Mouse (Mus musculus): ENCODE measurements around the gene Bri3.

The Bri3 gene

DNA sequence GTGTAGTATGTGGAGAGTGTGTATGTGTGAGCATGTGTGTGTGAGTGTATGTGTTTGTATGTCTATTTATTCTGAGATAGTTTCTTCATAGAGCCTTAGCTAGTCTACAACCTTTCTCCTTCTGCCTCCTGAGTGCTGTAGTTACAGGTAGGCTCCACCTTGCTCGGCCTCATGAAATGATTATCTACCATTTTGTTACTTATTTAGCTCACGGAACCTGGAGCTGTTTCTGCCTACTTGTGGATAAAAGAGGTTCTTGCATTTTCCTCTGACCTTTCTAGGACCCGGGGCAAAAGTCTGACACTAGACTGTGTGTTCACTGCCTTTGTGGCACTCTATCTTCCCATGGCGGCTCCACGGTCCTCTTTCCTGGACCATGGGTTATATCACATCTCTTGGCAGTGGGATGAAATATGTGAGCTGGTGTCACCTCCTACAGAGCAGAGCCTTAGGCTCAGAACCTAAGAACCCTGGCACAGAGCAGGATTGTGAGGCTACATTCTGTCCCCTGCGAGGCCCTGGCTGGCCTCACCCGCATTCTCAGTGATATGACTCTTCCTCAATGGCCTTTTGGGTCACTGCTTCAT is at the start of gene Bri3:
TSS of gene Bri3 (plus strand) at position 537 of the 587 bp plus-strand sequence.
- DNase-seq, result no peak

DNA sequence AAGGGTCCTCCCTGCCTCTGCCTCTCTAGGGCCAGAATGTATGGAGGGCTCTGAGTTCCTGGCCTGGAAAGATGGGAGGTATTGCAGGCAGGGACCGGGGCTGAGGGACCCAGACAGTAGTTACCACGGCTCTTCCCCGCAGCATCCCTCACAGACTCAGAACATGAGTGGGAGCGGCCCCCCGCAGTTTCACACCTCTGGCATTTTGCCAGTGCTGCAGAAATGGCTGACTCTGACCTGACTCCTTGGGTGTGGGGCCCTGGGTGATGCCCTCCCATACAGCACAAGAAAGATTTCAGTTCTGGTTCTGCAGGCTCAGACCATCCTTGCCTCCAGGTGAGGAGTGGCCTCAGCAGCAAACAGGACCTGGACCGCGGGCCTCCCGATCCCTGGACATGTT is 48.7 kb upstream of the Bri3 start:
- DNase-seq, result no peak

DNA sequence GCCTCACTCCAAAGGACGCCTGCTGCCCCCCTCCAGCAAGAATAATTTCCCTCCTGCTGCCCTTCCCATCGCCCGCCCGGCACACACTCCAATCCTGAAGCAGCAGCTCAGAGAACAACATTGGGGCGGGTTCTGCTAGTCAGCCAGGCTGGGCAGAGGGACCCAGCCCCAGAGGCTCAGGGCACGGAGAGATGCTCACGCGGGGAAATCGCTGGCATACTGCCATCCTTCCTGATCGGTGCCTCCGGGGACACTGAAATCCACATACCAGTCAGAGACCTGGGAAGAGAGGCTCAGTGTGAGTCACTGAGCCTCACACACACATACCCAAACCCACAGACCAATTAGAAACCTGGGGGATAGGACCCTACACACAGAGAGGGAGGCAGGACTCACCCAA is 43.6 kb upstream of the Bri3 start:
- no peak for DNase-seq

DNA sequence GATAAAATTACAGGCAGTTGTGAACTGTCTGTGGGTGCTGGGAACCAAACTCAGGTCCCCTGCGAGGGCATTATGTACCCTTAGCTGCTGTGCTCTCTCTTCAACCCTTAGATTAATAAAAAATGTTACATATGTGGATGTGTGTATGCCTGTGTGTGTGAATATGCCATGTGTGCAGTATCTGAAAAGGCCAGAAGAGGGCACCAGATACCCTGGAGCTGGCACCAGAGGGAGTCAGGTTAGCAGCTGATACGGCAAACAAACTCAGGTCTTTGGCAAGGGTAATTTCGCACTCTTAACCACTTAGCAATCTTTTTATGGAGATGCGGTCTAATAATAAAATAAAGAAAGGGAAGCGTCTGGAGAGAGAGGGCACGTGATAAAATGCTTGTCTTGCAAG is 41.8 kb upstream of the Bri3 start:
- DNase-seq, result no peak

DNA sequence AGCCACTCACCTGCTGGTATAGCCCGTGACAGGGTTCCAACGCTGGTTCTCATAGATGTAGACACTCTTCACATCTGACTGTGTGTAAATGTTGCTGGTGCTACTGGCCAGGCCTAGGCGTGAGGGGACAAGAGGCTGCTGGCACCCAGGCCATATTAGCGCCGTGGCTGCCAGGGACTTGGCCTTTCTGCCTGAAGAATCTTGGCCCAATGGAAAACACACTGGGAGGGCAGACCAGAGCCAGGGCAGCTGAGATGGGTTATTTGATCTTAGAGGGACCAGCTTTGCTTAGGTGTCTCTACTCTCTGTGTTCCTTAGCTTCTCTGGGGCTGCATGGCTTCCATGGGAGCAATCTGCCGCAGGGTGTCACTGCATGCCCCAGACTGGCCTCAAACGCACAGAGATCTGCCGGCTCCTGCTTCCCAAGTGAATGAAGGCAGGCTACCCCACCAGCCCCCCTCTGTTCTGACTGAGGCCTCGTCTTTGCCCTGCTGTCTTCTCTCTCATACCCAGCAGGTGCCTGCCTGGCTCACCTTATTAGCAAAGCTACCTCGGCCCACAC is 40.8 kb upstream of the Bri3 start:
- no peak for DNase-seq

DNA sequence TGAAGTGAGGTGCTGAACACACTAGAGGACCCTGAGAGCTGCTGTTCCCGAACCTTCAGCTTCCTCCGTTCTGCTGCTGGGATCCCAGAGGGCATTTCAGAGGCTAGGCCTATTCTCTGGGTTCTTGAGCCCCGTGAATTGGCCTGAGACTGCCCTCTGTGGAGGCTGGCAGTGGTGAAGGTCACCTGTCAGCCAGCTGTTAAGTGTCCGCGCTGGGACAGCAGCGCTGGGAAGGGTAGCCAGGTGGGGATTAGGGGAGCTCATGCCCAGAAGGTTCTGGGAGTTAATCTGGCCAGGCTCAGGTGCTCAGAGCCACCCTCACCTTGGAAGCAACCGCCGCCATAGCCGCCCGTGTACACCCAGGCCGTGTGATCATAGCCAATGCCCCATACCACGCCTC is 39.9 kb upstream of the Bri3 start:
- no peak for DNase-seq

DNA sequence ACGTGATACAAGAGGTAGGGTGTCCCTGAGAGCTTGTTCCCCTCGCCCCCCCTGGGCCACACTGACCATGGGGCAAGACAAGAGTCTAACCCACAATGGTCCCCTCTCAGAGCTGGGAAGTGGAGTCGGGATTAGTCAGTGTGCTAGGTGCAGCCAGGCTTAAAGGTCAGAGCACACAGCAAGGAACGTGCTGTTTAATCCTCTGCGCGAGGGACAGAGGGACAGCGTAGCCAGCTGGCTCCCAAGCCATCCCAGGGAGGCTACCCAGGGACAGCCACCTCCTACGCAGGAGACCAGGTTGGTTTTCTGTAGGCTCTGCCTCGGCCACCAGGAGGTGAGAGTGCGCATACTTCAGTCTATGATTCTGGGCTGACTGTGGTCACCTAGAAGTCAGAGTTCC is 39.3 kb upstream of the Bri3 start:
- peak; percentile 55 for DNase-seq

DNA sequence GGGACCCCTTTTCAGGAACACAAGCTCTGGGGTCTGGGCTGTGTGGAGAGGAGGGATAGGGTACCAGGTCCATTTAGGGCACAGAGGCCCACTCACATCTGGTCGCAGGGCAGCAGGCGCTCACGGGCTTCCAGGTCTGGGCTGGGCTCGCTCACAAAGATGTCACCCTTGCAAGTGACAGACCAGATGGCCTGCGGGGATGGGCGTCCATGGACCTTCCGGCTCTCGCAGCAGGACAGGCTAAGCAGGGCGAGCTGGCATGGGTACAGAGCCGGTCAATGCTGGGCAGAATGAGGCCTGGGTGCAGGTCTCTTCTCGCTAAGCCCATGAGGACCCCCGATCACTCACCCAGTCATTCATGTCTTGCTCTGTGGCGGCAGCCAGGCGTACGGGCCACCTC is 38.2 kb upstream of the Bri3 start:
- DNase-seq, result no peak

DNA sequence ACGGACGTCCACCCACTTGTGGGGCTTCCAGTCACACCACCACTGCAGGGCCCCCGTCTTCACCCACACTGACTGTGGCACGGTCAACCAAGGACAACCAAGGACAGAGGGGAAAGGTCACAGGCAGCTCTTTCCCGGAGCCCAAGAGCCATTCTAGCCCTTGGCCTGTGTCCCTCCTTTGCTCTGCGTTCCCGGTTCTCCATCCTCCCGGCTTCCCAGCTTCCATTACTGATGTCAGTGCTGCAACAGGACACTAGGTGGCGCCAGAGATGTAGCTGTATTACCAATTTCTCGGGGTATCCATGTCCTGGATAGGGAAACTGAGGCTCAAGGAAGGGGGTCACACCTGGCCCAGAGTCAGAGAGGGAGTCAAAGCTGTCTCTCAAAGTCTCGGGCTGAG is 36.8 kb upstream of the Bri3 start:
- peak; percentile 62 for DNase-seq

DNA sequence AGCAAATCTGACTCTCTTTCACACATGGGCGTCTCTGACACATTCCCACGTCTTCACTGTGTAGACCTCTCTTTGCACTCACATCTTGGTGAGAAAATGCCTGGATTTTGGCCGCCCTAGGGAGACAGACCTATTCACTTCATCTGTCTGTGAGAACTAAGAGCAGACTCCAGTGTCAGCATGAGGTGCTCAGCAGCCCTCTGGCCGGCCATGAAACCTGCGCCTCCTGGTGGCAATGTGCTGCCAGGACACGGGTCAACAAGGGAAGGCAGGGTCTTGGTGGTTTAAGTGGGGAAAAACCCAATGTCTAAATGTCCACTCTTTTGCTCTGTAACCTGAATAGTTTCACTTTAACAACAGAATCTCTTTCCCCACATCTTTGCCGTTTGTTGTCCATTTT is 29.8 kb upstream of the Bri3 start:
- peak; percentile 69 for DNase-seq

DNA sequence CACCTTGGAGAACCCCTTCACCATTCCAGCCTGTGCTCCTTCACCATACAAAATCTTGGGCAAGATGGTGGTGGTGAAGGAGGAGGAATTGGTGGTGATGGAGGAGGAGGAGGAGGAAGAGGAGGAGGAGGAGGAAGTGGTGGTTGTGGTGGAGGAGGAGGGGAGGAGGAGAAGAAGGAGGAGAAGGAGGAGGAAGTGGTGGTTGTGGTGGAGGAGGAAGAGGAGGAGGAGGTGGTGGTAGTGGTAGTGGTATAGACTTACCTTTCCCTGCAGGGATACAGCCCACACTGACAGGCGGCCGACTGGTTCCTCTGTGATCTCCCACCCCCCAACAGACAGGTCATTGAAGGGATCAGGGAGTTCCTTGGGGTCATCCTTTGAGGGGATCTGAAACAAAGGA is 28.2 kb upstream of the Bri3 start:
- DNase-seq, result no peak

DNA sequence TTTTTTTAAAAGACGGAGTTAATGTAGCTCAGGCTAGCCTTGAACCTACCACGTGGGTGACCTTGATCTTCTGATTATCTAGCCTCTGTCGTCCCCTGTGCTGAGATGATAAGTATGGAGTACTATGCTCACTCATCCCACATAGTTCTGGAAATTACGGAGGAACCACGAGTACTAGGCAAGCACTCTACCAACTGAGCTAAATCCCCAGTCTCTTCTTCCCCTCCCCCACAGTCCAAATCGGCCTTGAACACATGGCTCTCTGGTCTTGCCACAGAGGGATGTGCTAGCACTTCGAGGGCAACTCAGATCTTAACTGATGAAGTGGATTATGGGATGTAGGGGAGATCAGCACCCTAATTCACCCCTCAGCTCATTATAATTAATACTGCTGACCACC is 26.2 kb upstream of the Bri3 start:
- DNase-seq, result no peak

DNA sequence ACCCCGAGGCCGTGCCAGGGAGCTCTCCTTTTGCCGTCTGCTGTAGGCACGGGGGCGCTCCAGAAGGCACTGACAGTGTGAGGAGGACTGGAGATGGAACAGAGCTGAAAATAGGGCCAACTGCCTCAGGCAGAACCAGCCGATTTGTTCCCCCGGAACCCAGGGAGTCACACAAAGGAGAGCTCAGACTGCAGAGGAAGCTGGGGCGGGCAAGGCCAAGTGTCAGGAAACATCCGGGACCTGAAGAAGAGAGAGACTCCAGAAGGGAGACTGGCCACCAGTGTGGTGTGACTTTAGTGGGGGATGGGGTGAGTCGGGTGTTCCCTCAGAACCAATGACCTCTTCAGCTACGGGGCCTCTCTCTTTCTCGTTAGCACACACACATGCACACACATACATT is 24.9 kb upstream of the Bri3 start:
- no peak for DNase-seq

DNA sequence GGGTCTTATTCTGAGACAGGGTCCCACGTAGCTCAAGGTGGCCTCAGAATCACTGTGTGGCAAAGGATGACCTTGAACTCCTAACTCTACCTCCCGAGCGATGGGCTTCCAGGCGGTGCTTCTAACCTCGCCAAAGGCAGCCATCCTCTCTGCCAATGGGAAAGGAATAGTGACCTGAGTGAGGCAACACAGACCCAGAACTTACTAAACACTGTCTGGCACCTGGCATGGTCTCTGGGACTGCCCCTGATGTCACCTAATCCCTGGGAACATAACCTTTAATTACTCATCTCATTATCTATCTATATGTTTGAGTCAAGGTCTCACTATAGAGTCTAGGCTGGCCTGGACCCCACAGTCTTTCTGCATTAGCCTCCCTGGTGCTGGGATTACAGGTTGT is 24.3 kb upstream of the Bri3 start:
- DNase-seq, result no peak

DNA sequence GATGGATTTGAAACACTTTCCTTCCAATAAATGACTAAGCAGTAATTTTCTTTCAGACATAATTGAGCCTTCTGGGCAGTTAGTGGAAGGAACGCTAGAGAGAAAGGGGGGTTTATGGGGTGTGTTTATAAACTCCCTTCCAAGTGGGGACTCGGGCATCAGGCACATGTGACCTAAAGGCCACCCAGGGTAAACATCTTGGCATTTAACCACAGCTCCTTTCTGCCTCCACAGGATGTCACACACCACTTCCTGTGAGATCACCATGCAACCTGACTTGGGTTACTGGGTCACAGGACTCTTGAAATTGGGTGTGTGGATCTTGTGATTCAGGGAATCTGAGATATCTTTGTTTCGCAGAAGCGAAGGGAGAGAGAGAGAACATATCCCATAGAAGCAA is 22.9 kb upstream of the Bri3 start:
- DNase-seq, result no peak

DNA sequence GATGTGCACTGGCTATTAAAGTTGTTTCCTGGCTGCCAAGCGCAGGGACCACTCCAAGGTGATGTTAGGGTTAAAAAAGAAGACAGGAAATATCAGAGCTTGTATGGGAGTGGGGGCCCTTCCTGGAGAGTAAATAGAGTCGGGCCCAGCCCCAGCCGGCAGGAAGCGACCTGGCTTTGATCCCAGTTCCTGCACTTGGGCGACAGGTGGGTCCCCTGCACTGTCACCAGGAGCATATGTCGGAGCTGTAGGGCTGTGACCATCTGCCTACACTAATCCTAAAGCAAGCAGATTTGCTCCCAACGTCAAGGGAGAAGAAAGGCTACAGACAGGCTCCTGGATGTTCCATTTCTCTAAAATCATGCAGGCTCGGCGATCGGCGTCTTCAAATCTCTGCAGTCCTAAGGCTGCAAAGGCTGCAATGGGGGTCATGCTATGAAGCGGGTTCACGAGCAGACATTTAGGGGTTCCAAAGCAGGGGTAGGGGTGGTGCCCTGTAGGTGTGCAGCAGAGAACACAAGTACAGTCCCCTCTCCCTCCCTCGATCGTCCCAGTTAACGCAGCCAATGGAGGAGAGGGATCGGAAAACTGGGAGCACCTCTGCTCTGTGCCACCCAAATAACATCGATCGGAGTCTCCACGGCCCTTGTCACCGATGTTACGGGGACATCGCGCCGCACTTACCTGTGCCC is 21.3 kb upstream of the Bri3 start:
- peak; percentile 76 for DNase-seq

DNA sequence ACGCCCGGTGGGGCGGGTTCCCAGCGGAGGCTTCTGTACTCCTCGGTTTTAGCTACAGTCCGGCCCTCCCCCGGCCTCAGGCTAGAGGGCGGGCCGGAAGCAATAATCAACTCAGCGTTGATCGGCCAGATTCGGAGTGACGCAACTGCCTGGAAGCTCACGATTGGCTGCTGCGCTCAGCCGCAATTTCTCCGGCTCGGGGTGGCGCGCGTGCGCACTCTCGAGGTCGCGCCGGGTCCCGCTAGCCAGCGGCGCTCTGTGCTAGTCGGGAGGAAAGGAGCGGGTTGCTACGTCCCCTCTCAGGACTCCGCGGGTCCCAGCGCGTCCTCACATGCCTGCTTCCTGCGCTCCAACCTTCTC is 20.8 kb upstream of the Bri3 start, which contains the start of gene Tecpr1:
TSS of gene Tecpr1 (minus strand) at position 113 of the 360 bp plus-strand sequence.
- DNase-seq, result peak; percentile 97

DNA sequence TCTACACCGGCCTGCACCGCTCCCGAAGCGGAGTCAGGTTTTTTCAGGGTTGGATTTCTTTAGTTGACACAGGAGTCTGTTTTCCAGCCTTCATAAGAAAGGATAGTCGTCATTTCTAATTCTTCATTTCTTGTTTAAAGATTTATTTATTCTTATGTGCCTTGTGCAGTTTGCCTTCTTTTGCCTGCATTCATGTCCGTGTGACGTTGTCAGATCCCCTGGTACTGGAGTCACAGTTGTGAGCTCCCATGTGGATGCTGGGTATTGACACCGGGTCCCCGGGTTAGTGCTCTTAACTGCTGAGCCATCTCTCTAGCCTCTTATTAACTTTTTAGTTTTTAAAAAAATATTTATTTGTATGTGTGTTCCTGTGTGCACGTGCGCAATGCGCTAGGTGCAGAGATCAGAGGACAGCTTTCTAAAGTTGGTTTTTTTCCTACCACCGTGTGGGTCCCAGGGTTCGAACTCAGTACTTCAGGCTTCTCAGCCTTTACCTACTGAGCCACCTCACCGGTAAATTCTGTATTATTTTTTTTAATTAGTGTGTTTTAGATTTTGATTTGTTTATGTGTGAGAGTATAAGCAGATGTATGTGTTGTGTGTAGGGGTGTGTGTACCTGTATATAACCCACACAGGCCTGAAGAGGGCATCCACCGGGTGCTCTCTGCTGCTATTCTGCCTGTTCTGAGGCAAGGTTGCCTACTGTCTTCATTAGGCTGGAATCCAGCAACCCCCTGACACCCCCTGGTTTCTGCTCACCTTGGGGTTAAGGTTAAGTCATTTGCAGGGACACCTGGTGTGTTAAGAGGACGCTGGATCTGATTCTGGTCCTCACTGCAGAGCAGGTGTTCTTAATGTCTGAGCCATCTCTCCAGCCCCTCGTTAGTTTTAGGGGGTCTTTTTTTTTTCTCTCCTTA is 20.1 kb upstream of the Bri3 start:
- no peak for DNase-seq

DNA sequence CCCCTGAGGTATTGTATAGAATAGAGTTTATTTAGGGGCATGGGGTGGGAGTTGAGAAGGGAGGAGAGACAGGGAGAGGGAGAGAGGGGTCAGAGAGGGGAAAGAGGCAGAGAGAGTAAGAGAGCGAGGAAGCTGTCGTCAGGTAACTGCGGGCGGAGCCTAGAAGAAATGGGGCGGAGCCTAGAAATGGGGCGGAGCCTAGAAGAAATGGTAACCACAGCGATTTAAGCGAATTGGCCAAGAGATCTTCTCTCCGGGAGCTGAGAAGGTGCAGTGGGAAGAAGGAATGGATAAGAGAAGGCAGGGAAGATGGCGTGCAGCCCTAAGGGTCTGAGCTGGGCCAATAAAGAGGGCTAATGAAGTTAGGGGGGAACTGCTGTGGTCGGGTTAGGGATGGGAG is 18.0 kb upstream of the Bri3 start:
- DNase-seq, result no peak

DNA sequence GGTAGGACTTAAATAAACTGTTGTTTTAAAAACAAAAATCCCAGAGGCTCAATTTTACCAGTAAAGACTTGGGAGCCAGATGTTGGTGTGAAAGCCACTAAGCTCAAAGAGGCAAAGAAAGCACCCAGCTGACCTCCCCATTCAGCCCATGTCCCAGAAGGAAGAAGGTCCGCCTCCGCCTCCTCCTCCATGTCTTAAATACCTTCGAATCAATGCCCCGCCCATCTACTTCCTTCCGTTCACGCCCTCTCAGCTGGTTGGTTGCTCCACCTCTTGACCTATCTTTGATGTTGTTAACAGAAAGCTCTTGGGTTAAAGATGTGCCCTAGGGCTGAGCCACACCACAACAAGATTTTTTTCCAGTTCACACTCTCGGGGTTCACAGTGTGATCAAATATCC is 14.0 kb upstream of the Bri3 start:
- no peak for DNase-seq

DNA sequence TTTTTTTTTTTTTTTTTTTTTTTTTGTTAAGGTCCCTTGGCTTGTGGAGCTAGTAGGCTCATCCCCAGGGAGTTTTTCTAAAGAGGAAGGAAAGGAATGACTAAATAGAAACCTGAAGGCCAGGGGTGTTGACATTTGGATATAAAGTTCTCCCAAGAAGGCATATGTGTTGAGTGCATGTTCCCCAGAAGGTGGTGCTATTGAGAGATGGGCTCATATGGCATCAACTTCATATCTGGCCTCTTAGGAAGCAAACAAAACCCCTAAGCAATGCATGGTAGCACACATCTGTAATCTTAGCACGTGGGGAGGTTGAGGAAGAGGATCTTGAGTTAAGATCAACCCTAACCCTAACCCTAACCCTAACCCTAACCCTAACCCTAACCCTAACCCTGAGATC is 12.8 kb upstream of the Bri3 start:
- peak; percentile 30 for DNase-seq

DNA sequence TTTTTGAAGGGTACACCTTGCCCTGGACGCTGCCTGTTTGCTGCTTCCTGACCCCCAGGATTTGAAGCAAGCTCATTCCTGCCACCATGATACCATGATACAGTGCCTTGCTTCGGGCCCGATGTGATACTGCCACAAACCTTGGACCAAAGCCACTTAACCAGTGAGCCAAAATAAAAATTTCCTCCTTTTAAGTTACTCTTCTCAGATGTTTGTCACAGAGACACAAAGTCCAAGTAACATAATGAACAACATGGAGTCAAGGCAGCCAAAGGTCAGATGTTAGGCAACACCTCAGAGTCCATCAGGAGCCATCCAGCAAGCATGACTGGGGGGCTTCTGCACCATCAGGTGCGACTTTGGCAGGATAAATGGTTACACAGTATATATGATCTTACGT is 11.7 kb upstream of the Bri3 start:
- no peak for DNase-seq

DNA sequence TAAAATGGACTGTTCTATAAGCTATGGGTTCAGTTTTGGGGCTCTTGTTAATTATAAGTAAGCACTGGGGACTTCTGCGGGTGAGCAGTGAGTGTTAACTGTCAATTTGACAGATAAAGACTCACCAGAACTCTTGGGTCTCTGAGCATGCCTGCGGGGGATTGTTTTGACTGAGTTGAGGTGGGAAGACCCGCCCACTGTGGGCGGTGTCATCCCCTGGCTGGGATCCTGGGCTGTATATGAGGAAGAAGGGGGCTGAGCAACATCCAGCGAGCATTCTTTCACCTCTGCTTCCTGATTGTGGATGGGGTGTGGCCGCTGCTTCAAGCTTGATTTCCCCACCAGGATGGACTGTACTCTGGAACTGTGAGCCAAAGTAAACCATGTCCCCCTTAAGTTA is 10.0 kb upstream of the Bri3 start:
- no peak for DNase-seq

DNA sequence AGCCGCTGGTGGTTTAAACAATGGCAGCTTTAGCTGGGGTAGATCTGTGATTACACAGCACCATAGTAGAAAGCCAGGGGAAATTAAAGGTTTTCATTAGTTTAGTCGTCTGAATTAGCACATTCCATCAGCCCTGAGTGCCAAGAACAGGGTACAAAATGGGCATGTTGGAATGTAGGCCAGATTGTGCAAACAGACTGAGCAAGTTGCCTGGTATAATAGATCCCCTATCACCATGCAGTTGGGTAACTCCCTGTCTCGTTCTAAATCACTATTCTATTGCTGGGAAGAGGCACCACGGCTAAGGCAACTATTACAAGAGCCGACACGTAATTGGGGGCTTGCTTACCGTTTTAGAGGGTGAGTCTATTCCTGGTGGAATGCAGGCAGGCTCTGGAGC is 9.5 kb upstream of the Bri3 start:
- no peak for DNase-seq
